Mouse (Mus musculus) testis, adult 2 months (tissue): ENCODE data around the gene Tceanc2.

Experiments
- CTCF ChIP-seq: fragments of 200-500 bp; IDR thresholded peaks from 2 replicates; pipeline ENCODE4 v1.5.1; 2012; ENCODE audit warnings: low read depth, mild to moderate bottlenecking, inconsistent platforms, low read length, moderate library complexity; ENCODE audit not compliant: control insufficient read depth, insufficient read depth, insufficient replicate concordance
- POLR2A ChIP-seq: fragments of 200-500 bp; IDR thresholded peaks from 2 replicates; pipeline ENCODE4 v1.6.1; 2012; ENCODE audit warnings: low read depth, mild to moderate bottlenecking, inconsistent platforms, low read length, moderate library complexity; ENCODE audit not compliant: control insufficient read depth

DNA sequence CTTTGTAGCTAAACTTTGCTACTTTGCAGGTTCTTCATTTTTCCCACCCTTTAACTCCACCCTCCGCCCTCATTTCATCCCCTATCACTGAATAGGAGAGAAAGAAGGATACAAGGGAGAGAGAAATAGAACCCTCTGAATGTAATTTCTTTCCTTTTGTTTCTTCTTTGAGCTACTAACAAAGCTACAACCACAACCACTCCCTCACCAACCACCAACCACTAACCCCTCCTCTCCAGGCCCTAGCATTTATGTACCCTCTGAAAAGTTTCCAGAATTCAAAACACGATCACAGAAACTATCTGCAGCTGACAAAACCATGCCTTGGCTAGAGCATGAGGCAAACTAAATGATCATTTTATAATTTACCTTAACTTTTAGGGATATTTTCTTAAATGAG, 17.5 kb upstream of the Tceanc2 start:
- TF ChIP-seq POLR2A (no peak), CTCF (no peak)
